Mouse (Mus musculus) neural tube, embryonic 15.5 days (tissue): ENCODE data around the gene Olfr1438-ps1. TPM values are rescaled to one million over a fixed set of nuclear protein-coding genes. Genes with fewer than 3 reads are reported as not detected.
"Not testable (repeated sequence)": the region's sequence is repeated elsewhere in the genome, so short reads cannot be mapped to it uniquely, and the experiment has no call there.

Source experiments
- ATAC-seq: fragments of 200-750 bp; cut with Nextera tagmentation; 2 replicates; pipeline ENCODE4 v1.8.0; 2017; ENCODE audit warnings: mild to moderate bottlenecking, moderate TSS enrichment, moderate library complexity; ENCODE audit not compliant: low FRiP score
- H3K27ac ChIP-seq: fragments of 300-500 bp; sonication (generic); replicated peaks from 2 replicates; pipeline ENCODE4 v1.5.1; 2015; ENCODE audit warnings: mild to moderate bottlenecking, inconsistent platforms
- H3K27me3 ChIP-seq: fragments of 300-500 bp; sonication (generic); replicated peaks from 2 replicates; pipeline ENCODE4 v1.6.1; 2015; ENCODE audit warnings: inconsistent platforms
- H3K36me3 ChIP-seq: fragments of 300-500 bp; sonication (generic); 2 replicates; pipeline ENCODE4 v1.6.1; 2015; ENCODE audit warnings: inconsistent platforms
- H3K4me1 ChIP-seq: fragments of 300-500 bp; sonication (generic); 2 replicates; pipeline ENCODE4 v1.6.1; 2015; ENCODE audit warnings: inconsistent platforms
- H3K4me2 ChIP-seq: fragments of 300-500 bp; sonication (generic); 2 replicates; pipeline ENCODE4 v1.6.1; 2015; ENCODE audit warnings: inconsistent platforms, mild to moderate bottlenecking, moderate library complexity
- H3K4me3 ChIP-seq: fragments of 300-500 bp; sonication (generic); replicated peaks from 2 replicates; pipeline ENCODE4 v1.5.1; 2015; ENCODE audit warnings: mild to moderate bottlenecking, inconsistent platforms
- H3K9ac ChIP-seq: fragments of 300-500 bp; sonication (generic); replicated peaks from 2 replicates; pipeline ENCODE4 v1.6.1; 2015; ENCODE audit warnings: mild to moderate bottlenecking, inconsistent platforms
- H3K9me3 ChIP-seq: fragments of 300-500 bp; sonication (generic); replicated peaks from 2 replicates; pipeline ENCODE4 v1.6.1; 2016; ENCODE audit warnings: inconsistent platforms
- WGBS: fragments of 180-500 bp; shearing (Covaris S2); methylation state at CpG from one replicate; pipeline ENCODE4 v1.1.7; 2015; ENCODE audit warnings: mixed read lengths; 5-methylcytosine and 5-hydroxymethylcytosine counted together
- polyA plus RNA-seq: library from polyadenylated mRNA; unstranded; fragments of >200 nt; fragmentation: Nextera tagmentation; extraction: Ambion mirVana; gene quantifications from 2 replicates; pipeline ENCODE4 v1.2.1, GENCODE M21; 2015

The Olfr1438-ps1 gene
- not detected in 2 replicates for polyA plus RNA-seq

DNA sequence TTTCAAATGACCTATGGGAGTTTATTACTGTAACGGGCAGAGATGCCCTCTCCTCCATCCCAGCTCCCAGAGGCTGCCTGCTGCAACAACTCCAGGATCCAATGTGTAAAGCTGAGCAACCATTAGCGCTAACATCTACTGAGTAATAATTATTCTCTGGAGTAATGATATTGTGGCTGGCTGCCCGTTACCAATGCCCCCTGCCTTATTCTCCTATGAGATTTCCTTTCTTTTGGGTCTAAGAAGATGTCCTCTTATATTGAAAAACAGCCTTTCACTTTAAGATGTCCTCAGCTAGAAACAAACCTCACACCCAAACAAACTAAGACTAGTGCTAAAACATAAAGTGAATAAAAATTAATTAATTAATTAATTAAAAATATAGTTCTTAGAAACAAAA, at the start of gene Olfr1438-ps1:
Olfr1438-ps1 (minus strand) TSS at position 101 of the 400 bp plus-strand sequence.
- H3K4me2 ChIP-seq, result no peak within 1 kb of the TSS
- H3K9ac ChIP-seq, result no peak within 1 kb of the TSS
- no peak within 1 kb of the TSS for H3K27ac ChIP-seq
- H3K36me3 ChIP-seq, result no peaks in the 10 kb centered on the region
- H3K4me1 ChIP-seq, result no peaks in the 10 kb centered on the region
- H3K4me3 ChIP-seq, result no peak within 1 kb of the TSS
- H3K9me3 ChIP-seq, result no peaks in the 10 kb centered on the region
- ATAC-seq, result no peak
- WGBS, result 87% methylated on average over 3 of the region's 3 CpGs
- no peaks in the 10 kb centered on the region for H3K27me3 ChIP-seq

GRCm38 (mm10) chr19:12374465-12375025, 38.8 kb upstream of the Olfr1438-ps1 start:
- H3K27me3 ChIP-seq, result no peaks in the 10 kb centered on the region
- H3K36me3 ChIP-seq, result no peaks in the 10 kb centered on the region
- 71% methylated on average over 2 of the region's 2 CpGs for WGBS
- no peak overlapping the region for H3K4me2 ChIP-seq
- ATAC-seq, result no peak
- H3K27ac ChIP-seq, result no peak overlapping the region
- H3K4me3 ChIP-seq, result no peak overlapping the region
- H3K4me1 ChIP-seq, result no peaks in the 10 kb centered on the region
- H3K9ac ChIP-seq, result no peak overlapping the region
- H3K9me3 ChIP-seq, result no peaks in the 10 kb centered on the region

DNA sequence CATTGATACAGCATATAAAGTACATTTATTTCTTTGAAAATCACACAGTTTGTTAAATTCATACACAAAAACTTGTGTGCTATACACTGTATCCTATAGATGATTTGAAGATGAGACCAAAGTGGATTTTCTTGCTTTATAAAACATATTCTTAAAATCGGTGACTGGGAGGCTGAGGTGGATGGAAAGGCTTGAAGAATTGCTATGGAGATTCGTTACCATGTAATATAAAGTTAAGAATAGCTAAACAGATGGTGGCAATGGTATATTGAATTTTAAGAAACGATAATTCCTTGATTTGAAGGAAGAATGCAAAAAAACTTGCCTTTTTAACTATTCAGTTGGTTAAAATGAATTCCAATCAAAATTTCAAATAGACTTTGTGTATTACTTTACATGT, 37.3 kb upstream of the Olfr1438-ps1 start:
- Histone ChIP-seq H3K36me3 (no peaks in the 10 kb centered on the region), H3K9me3 (no peaks in the 10 kb centered on the region), H3K4me2 (no peak overlapping the region), H3K9ac (no peak overlapping the region), H3K4me1 (no peaks in the 10 kb centered on the region), H3K27ac (no peak overlapping the region), H3K27me3 (no peaks in the 10 kb centered on the region), H3K4me3 (no peak overlapping the region)
- no peak for ATAC-seq
- WGBS, result 83% methylated on average over 3 of the region's 3 CpGs

DNA sequence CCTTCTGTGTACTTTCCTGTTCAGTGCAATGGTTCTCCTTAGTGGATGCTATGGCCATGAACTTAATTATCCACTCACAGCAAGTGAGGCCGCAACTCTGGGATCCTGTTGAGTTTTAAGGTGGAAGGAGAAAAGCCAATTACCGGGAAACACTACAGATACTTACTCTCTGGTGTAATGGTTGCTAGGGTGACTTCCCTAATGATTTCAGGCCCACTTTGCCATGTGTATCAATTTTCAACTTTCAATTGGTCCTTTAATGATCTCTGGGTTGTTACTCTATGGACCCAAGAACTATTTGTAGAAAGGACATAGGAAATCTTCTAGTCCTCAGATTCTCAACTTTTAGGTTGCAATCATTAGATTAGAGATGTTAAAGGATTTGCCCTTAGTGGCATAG, 10.7 kb downstream of the Olfr1438-ps1 start, which contains the start of gene Olfr1437:
Olfr1437 (minus strand) TSS at position 101 of the 400 bp plus-strand sequence.
- ATAC-seq, result no peak
- Histone ChIP-seq H3K4me1 (no peaks in the 10 kb centered on the region), H3K27ac (no peak within 1 kb of the TSS), H3K27me3 (no peaks in the 10 kb centered on the region), H3K4me3 (no peak within 1 kb of the TSS), H3K36me3 (no peaks in the 10 kb centered on the region), H3K4me2 (no peak within 1 kb of the TSS), H3K9ac (no peak within 1 kb of the TSS), H3K9me3 (no peaks in the 10 kb centered on the region)
- 62% methylated on average over 2 of the region's 2 CpGs for WGBS

DNA sequence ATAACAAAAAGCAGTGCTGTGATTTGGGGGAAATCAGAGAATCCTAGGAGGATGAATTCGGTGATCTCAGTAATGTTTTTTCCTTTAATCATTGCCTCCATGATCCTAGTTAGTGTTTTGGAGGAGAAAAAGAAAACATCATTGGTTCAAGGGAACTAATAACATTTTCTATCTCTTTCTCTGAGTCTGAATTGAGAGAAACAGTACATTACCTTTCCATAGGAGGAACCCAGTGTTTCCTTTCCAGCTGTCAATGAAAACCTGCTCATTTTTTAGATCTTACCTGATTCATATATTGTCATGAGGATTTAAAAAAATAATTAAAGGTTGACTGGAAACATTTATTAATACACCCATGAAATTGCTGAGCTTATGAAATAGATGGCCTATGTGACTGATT, 36.7 kb downstream of the Olfr1438-ps1 start, which contains the start of gene Olfr1436:
Olfr1436 (minus strand) TSS at position 101 of the 400 bp plus-strand sequence.
- WGBS, result 82% methylated on average over 1 of the region's 1 CpGs
- not testable (repeated sequence) for H3K9ac ChIP-seq, H3K4me2 ChIP-seq, H3K36me3 ChIP-seq, H3K27ac ChIP-seq, H3K4me3 ChIP-seq, ATAC-seq, H3K4me1 ChIP-seq, H3K9me3 ChIP-seq, H3K27me3 ChIP-seq

DNA sequence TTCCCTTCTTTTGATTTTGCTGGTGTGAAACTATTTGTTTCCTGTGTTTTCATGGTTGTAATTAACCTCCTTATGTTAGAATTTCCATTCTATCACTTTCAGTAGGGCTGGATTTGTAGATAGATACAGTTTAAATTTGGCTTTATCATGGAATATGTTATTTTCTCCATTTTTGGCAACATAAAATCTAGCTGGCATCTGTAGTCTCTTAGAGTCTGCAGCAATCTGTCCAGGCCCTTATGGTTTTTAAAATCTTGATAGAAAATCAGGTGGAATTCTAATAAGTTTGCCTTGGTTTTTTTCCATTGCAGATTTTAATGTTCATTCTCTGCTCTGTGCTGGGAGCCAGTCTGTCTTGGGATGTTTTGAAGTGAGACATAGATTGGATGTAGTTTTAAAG, 42.7 kb downstream of the Olfr1438-ps1 start:
- H3K27ac ChIP-seq, result no peak overlapping the region
- no peak overlapping the region for H3K4me3 ChIP-seq
- no peaks in the 10 kb centered on the region for H3K9me3 ChIP-seq
- H3K4me1 ChIP-seq, result no peaks in the 10 kb centered on the region
- no peaks in the 10 kb centered on the region for H3K36me3 ChIP-seq
- no peak overlapping the region for H3K4me2 ChIP-seq
- no peak overlapping the region for H3K9ac ChIP-seq
- H3K27me3 ChIP-seq, result no peaks in the 10 kb centered on the region
- no peak for ATAC-seq

DNA sequence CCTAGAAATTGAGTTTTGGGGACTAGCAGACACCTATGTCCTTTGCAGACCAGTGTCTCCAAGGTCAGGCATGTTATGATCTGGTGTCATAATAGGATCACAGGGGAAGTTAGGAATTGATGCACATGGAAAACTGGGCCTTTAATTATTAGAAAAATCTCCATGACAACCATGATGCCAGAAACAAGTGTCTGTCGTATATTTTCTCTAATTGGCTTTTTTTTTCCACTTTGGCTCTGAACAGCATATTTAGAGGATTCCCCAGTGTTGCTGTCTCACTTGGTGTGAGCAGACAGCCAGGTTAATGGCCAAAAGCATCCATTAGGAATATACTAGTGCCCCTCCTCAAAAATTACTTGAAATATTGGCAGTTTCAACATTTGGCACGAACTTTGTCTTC, 56.2 kb downstream of the Olfr1438-ps1 start, which contains the start of gene Olfr1434:
Olfr1434 (plus strand) TSS at position 301 of the 400 bp plus-strand sequence.
- H3K27ac ChIP-seq, result no peak within 1 kb of the TSS
- no peaks in the 10 kb centered on the region for H3K36me3 ChIP-seq
- no peak within 1 kb of the TSS for H3K4me2 ChIP-seq
- ATAC-seq, result no peak
- H3K9me3 ChIP-seq, result no peaks in the 10 kb centered on the region
- H3K9ac ChIP-seq, result no peak within 1 kb of the TSS
- WGBS, result 81% methylated on average over 2 of the region's 2 CpGs
- no peaks in the 10 kb centered on the region for H3K27me3 ChIP-seq
- H3K4me1 ChIP-seq, result no peaks in the 10 kb centered on the region
- no peak within 1 kb of the TSS for H3K4me3 ChIP-seq

Other genes with a start within 250 kb of the Olfr1438-ps1 start
- gene Olfr1426, start 243.9 kb downstream of the Olfr1438-ps1 start, polyA plus RNA-seq, result not detected in 2 replicates
- not detected in 2 replicates for gene Olfr1427, start 232.6 kb downstream of the Olfr1438-ps1 start, polyA plus RNA-seq
- gene Olfr1428, start 220.0 kb downstream of the Olfr1438-ps1 start, polyA plus RNA-seq, result not detected in 2 replicates
- gene Olfr76, start 212.7 kb downstream of the Olfr1438-ps1 start, polyA plus RNA-seq, result not detected in 2 replicates
- not detected in 2 replicates for gene Olfr1555-ps1, start 165.8 kb downstream of the Olfr1438-ps1 start, polyA plus RNA-seq
- gene Olfr1431, start 135.3 kb downstream of the Olfr1438-ps1 start, polyA plus RNA-seq, result not detected in 2 replicates
- not detected in 2 replicates for gene Olfr1432, start 103.3 kb downstream of the Olfr1438-ps1 start, polyA plus RNA-seq
- gene Olfr262, start 94.3 kb downstream of the Olfr1438-ps1 start, polyA plus RNA-seq, result not detected in 2 replicates
- gene Olfr235, start 74.9 kb downstream of the Olfr1438-ps1 start, polyA plus RNA-seq, result not detected in 2 replicates
- not detected in 2 replicates for gene Olfr1434, start 56.1 kb downstream of the Olfr1438-ps1 start, polyA plus RNA-seq
- gene Olfr1436, start 36.8 kb downstream of the Olfr1438-ps1 start, polyA plus RNA-seq, result not detected in 2 replicates
- not detected in 2 replicates for gene Olfr1437, start 10.8 kb downstream of the Olfr1438-ps1 start, polyA plus RNA-seq
- not detected in 2 replicates for gene Olfr1440, start 51.4 kb upstream of the Olfr1438-ps1 start, polyA plus RNA-seq
- not detected in 2 replicates for gene Olfr1441, start 81.5 kb upstream of the Olfr1438-ps1 start, polyA plus RNA-seq
- not detected in 2 replicates for gene Pfpl, start 92.0 kb upstream of the Olfr1438-ps1 start, polyA plus RNA-seq
- gene Mpeg1, start 124.9 kb upstream of the Olfr1438-ps1 start, polyA plus RNA-seq, result 0.61 and 0.88 TPM in 2 replicates
- 34.1 and 34.5 TPM in 2 replicates for gene Dtx4, start 165.5 kb upstream of the Olfr1438-ps1 start, polyA plus RNA-seq
- gene Fam111a, start 209.8 kb upstream of the Olfr1438-ps1 start, polyA plus RNA-seq, result 6.2 and 11.7 TPM in 2 replicates